Mouse (Mus musculus): Measurements from ENCODE around the gene Crtc1. TPM values are rescaled to one million over a fixed set of nuclear protein-coding genes. Genes with fewer than 3 reads are reported as not detected.

The Crtc1 gene
- polyA plus RNA-seq, 1 experiment = 29.6 TPM

GRCm38 (mm10) chr8:70467229-70467725 is 27.9 kb upstream of the Crtc1 start:
- no peak for TF ChIP-seq GATA1 (IDR thresholded peaks at IDR 0.05; ENCODE audit: low read length)

GRCm38 (mm10) chr8:70466771-70467170 is 27.4 kb upstream of the Crtc1 start:
- no peak for TF ChIP-seq GATA1 (IDR thresholded peaks at IDR 0.05; ENCODE audit: low read length)

DNA sequence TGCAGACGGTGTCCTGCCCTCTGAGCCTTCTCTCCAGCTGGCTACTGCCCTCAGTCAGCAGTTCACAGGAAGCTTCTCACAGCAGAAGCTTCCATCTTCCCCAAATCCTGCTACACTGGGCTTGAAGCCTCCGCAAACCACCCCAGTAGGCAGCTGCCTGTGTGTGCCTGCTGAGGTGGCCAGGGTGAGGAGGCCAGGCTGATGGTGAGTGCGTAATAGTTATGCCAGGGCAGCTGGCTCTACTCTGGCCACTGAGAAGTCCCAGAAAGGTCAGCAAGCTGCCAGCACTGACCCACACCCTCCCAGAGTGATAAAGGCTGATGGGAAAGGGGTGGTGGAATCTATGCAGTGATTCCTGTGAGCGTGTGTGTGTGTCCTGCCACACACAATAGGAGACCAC is 26.9 kb upstream of the Crtc1 start:
- no peak for TF ChIP-seq GATA1 (IDR thresholded peaks at IDR 0.05; ENCODE audit: low read length)

DNA sequence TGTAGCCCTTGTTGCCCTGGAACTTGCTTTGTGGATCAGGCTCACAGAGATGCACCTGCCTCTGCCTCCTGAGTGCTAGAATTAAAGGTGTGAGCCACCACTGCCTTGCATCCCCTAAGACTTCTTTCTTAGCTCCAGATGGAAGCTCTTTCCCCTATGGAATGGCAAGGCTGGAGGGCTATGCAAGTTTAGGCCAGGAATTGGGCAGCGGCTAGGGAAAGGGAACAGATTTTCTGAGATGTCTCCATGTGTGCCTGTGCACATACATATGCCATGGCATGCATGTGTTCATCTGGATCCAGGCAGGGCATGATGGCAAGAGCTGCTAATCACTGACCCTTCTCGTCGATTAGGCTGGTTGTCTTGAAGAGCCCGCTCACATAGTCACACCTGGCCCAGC is 26.3 kb upstream of the Crtc1 start:
- no peak for TF ChIP-seq GATA1 (IDR thresholded peaks at IDR 0.05; ENCODE audit: low read length)

- TF ChIP-seq GATA1 (IDR thresholded peaks at IDR 0.05; ENCODE audit: low read length) = no peak
Observed at GRCm38 (mm10) chr8:70464162-70464561, 24.8 kb upstream of the Crtc1 start.

DNA sequence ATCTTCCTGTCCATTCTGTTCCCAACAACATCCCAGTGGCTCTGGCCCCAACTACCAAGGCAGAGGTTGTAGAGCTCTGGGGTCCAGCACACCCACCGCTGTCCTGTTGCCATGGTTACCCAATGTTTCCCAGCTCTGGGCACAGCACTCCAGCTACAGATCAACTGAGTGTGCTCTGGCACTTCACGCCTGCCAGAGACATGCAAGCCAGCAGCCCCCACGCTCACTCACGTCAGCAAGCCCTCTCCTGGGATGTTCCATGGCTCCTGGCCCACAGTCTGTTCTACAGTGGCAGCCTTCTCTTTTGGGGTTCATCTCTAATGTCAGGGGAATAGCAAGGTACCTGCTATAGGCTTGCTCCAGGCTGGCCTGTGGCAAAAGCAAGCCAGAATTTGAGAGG is 23.9 kb upstream of the Crtc1 start:
- no peak for TF ChIP-seq GATA1 (IDR thresholded peaks at IDR 0.05; ENCODE audit: low read length)

DNA sequence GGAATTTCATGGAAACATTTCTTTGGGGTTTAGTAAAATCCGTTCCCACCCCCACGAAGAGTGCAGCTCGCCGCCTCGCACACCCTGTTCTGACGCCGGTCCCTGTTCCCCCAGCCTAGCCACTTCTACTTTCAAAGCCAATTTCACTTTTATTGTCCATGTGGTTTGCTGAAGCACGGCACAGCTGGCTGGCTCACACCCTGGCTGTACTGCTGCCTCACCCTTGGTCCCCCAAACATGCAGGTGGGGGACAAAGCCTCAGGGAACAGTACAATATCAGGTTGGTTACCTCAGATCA is 23.1 kb upstream of the Crtc1 start:
- TF ChIP-seq GATA1 (IDR thresholded peaks at IDR 0.05; ENCODE audit: low read length) = no peak

- no peak for TF ChIP-seq GATA1 (IDR thresholded peaks at IDR 0.05; ENCODE audit: low read length)
Observed at GRCm38 (mm10) chr8:70461765-70462515, 22.6 kb upstream of the Crtc1 start.

- TF ChIP-seq GATA1 (IDR thresholded peaks at IDR 0.05; ENCODE audit: low read length) = no peak
Observed at GRCm38 (mm10) chr8:70460606-70461005, 21.2 kb upstream of the Crtc1 start.

DNA sequence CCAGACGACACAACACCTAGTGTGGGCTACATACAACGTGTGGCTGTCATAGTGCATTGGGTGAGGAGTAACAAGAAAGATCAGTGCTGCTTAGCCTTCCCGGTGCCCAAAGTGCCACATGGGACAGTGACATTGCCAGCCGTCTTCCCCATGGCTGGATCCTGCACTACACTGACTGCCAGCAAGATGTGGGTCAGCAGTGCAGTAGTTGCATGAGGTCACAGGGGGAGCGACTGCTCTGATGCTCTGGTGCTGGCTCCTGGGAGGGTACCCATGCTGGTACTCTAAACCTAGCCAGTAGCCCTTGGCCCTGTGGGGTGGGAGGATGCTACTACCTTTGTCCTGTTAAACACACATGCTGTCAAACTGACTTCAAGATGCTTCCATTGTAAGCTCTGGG is 20.8 kb upstream of the Crtc1 start:
- TF ChIP-seq GATA1 (IDR thresholded peaks at IDR 0.05; ENCODE audit: low read length) = no peak

DNA sequence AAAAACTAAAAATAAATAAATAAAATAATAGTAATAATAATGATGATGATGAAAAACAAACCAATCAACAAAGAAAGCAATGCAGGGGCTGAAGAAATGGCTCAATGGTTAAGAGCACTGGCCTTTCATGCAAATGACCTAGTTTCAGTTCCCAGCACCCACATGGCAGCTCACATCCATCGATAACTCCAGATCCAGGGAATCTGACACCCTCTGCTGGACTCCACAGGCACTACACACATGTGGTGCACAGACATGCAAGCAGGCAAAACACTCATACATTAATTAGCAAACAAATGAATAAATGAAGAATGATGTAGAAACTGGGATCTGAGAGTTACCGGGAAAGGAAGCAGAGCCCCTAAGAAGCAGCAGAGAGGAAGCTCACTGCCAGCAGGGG is 20.3 kb upstream of the Crtc1 start:
- no peak for TF ChIP-seq GATA1 (IDR thresholded peaks at IDR 0.05; ENCODE audit: low read length)

- no peak for TF ChIP-seq GATA1 (IDR thresholded peaks at IDR 0.05; ENCODE audit: low read length)
Observed at GRCm38 (mm10) chr8:70458462-70458861, 19.1 kb upstream of the Crtc1 start.

DNA sequence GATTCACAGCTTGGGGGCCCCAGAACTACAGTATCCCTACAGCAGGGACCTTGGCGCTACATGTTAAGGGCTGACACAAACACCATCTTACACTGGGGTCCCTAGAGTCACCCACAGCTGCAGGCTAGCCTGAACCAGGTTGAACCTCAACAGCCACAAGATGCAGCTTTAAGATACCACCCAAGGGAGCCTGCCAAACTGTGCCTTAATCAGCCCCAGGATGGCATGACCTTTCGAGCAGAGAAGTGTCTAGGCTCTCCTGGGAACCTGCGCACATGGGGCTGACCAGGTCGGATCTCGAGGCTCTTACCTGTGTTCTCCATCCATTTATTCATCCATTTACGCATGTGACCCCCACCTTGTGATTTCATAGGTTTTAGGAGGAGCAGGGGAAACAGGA is 18.5 kb upstream of the Crtc1 start:
- no peak for TF ChIP-seq GATA1 (IDR thresholded peaks at IDR 0.05; ENCODE audit: low read length)

GRCm38 (mm10) chr8:70456996-70457395 is 17.6 kb upstream of the Crtc1 start:
- no peak for TF ChIP-seq GATA1 (IDR thresholded peaks at IDR 0.05; ENCODE audit: low read length)

- no peak for TF ChIP-seq GATA1 (IDR thresholded peaks at IDR 0.05; ENCODE audit: low read length)
Observed at GRCm38 (mm10) chr8:70453852-70454251, 14.5 kb upstream of the Crtc1 start.

DNA sequence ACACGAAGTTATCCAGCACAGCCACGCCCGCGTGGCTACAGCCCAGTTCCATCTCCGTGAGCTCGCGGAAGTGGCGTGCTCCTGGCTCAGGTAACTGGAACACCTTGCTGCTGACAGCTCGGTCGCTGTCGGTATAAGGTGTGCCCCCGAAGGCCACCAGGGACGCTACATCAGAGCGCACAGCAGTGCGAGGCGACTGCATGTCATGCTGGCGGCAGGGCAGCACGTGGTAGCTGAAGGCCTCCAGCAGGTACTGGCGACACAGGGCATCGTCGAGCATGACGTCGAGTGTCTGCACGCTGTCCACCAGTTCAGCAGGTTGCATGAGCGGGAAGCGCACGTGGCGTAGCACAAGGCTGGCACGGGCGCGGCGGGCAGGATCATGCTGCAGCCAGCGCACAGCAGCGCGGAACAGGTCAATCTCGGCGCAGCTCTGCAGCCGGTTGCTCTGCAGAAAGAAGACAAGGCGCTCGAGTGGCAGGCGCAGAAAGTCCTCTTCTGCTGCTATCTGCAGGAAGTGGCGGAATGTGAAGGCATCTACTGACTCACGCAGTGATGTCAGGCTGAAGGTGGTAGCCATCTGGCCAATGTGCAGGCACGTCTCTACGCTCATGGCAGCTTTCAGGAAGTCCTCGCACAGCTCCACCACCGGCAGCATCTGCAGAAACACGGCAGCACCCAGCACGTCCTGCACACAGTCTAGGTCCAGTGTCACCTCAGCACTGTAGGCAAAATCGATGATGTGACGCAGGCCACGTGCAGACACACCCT is 13.0 kb upstream of the Crtc1 start:
- no peak for TF ChIP-seq GATA1 (IDR thresholded peaks at IDR 0.05; ENCODE audit: low read length)

Data from G1E-ER4 (cell line).